Mouse (Mus musculus): ENCODE data around the gene Lhfpl4. TPM values are rescaled to one million over a fixed set of nuclear protein-coding genes. Genes with fewer than 3 reads are reported as not detected.

Gene Lhfpl4
- polyA plus RNA-seq, 1 experiment from 2014 or later, result 0.22 TPM

- no peaks in the 10 kb centered on the region; the same call in 1 of the 2 replicates for H3K27me3 ChIP-seq (ENCODE audit: control insufficient read depth, insufficient read depth, low read length)
Measured at GRCm38 (mm10) chr6:113178286-113179194, 16.6 kb downstream of the Lhfpl4 start.

GRCm38 (mm10) chr6:113176613-113177012, 18.6 kb downstream of the Lhfpl4 start:
- Histone ChIP-seq H3K9ac (ENCODE audit: low read length) (no peak overlapping the region), H3K27me3 (ENCODE audit: control insufficient read depth, insufficient read depth, low read length) (no peaks in the 10 kb centered on the region; the same call in 1 of the 2 replicates), H3K36me3 (ENCODE audit: control insufficient read depth, insufficient read depth, low read length) (no peaks in the 10 kb centered on the region), H3K4me3 (ENCODE audit: control insufficient read depth in 1 of 2, insufficient read depth in 1 of 2, low read depth in 1 of 2, low read length in 2 of 2) (no peak overlapping the region), H3K4me2 (ENCODE audit: low read length) (no peak overlapping the region), H3K4me1 (ENCODE audit: control insufficient read depth in 2 of 2, insufficient read depth in 2 of 2, low read length in 2 of 2) (no peaks in the 10 kb centered on the region), H3K9me3 (ENCODE audit: control insufficient read depth, low read length) (no peaks in the 10 kb centered on the region), H3K27ac (replicated peaks in 1 of 2; ENCODE audit: control insufficient read depth in 1 of 2, insufficient read depth in 1 of 2, low read depth in 2 of 2, low read length in 2 of 2) (no peak overlapping the region)
- no peak for ATAC-seq (ENCODE audit: insufficient number of reproducible peaks, insufficient read depth, low FRiP score, low read depth)
- WGBS, result 78% methylated on average over 8 of the region's 8 CpGs

More at GRCm38 (mm10) chr6:113178286-113179194, 16.6 kb downstream of the Lhfpl4 start:
- no peaks in the 10 kb centered on the region for H3K36me3 ChIP-seq (ENCODE audit: control insufficient read depth, insufficient read depth, low read length)
- H3K4me1 ChIP-seq (ENCODE audit: control insufficient read depth in 2 of 2, insufficient read depth in 2 of 2, low read length in 2 of 2), result no peaks in the 10 kb centered on the region
- no peak overlapping the region for H3K4me2 ChIP-seq (ENCODE audit: low read length)
- H3K4me3 ChIP-seq (ENCODE audit: control insufficient read depth in 1 of 2, insufficient read depth in 1 of 2, low read depth in 1 of 2, low read length in 2 of 2), result no peak overlapping the region
- H3K27ac ChIP-seq (replicated peaks in 1 of 2; ENCODE audit: control insufficient read depth in 1 of 2, insufficient read depth in 1 of 2, low read depth in 2 of 2, low read length in 2 of 2), result no peak overlapping the region
- no peaks in the 10 kb centered on the region for H3K9me3 ChIP-seq (ENCODE audit: control insufficient read depth, low read length)
- no peak for ATAC-seq (ENCODE audit: insufficient number of reproducible peaks, insufficient read depth, low FRiP score, low read depth)
- H3K9ac ChIP-seq (ENCODE audit: low read length), result no peak overlapping the region
- 21% methylated on average over 14 of the region's 14 CpGs for WGBS

GRCm38 (mm10) chr6:113175469-113175868, 19.7 kb downstream of the Lhfpl4 start:
- H3K27me3 ChIP-seq (ENCODE audit: control insufficient read depth, insufficient read depth, low read length), result no peaks in the 10 kb centered on the region; the same call in 1 of the 2 replicates
- no peak overlapping the region for H3K9ac ChIP-seq (ENCODE audit: low read length)
- ATAC-seq (ENCODE audit: insufficient number of reproducible peaks, insufficient read depth, low FRiP score, low read depth), result no peak
- WGBS, result 91% methylated on average over 3 of the region's 3 CpGs
- no peaks in the 10 kb centered on the region for H3K9me3 ChIP-seq (ENCODE audit: control insufficient read depth, low read length)
- H3K4me1 ChIP-seq (ENCODE audit: control insufficient read depth in 2 of 2, insufficient read depth in 2 of 2, low read length in 2 of 2), result peaks cover 0 to 3% of the 10 kb centered on the region in 2 experiments; a peak in 1 of 4 replicates
- no peaks in the 10 kb centered on the region for H3K36me3 ChIP-seq (ENCODE audit: control insufficient read depth, insufficient read depth, low read length)
- no peak overlapping the region for H3K4me3 ChIP-seq (ENCODE audit: control insufficient read depth in 1 of 2, insufficient read depth in 1 of 2, low read depth in 1 of 2, low read length in 2 of 2)
- no peak overlapping the region for H3K4me2 ChIP-seq (ENCODE audit: low read length)
- no peak overlapping the region for H3K27ac ChIP-seq (replicated peaks in 1 of 2; ENCODE audit: control insufficient read depth in 1 of 2, insufficient read depth in 1 of 2, low read depth in 2 of 2, low read length in 2 of 2)

- Histone ChIP-seq H3K27ac (replicated peaks in 1 of 2; ENCODE audit: control insufficient read depth in 1 of 2, insufficient read depth in 1 of 2, low read depth in 2 of 2, low read length in 2 of 2) (no peak overlapping the region), H3K4me2 (ENCODE audit: low read length) (no peak overlapping the region), H3K36me3 (ENCODE audit: control insufficient read depth, insufficient read depth, low read length) (no peaks in the 10 kb centered on the region), H3K4me1 (ENCODE audit: control insufficient read depth in 2 of 2, insufficient read depth in 2 of 2, low read length in 2 of 2) (peaks cover under 1 to 3% of the 10 kb centered on the region in 2 experiments), H3K9ac (ENCODE audit: low read length) (no peak overlapping the region), H3K4me3 (ENCODE audit: control insufficient read depth in 1 of 2, insufficient read depth in 1 of 2, low read depth in 1 of 2, low read length in 2 of 2) (no peak overlapping the region), H3K27me3 (ENCODE audit: control insufficient read depth, insufficient read depth, low read length) (no peaks in the 10 kb centered on the region), H3K9me3 (ENCODE audit: control insufficient read depth, low read length) (no peaks in the 10 kb centered on the region)
- WGBS, result 55% methylated on average over 1 of the region's 1 CpGs
- no peak for ATAC-seq (ENCODE audit: insufficient number of reproducible peaks, insufficient read depth, low FRiP score, low read depth)
Measured at GRCm38 (mm10) chr6:113172568-113172967, 22.6 kb downstream of the Lhfpl4 start.

GRCm38 (mm10) chr6:113172011-113172410, 23.2 kb downstream of the Lhfpl4 start:
- Histone ChIP-seq H3K36me3 (ENCODE audit: control insufficient read depth, insufficient read depth, low read length) (no peaks in the 10 kb centered on the region), H3K9ac (ENCODE audit: low read length) (no peak overlapping the region), H3K4me3 (ENCODE audit: control insufficient read depth in 1 of 2, insufficient read depth in 1 of 2, low read depth in 1 of 2, low read length in 2 of 2) (no peak overlapping the region), H3K4me1 (ENCODE audit: control insufficient read depth in 2 of 2, insufficient read depth in 2 of 2, low read length in 2 of 2) (peaks cover 3 to 9% of the 10 kb centered on the region in 2 experiments), H3K9me3 (ENCODE audit: control insufficient read depth, low read length) (no peaks in the 10 kb centered on the region), H3K27me3 (ENCODE audit: control insufficient read depth, insufficient read depth, low read length) (no peaks in the 10 kb centered on the region), H3K4me2 (ENCODE audit: low read length) (no peak overlapping the region), H3K27ac (replicated peaks in 1 of 2; ENCODE audit: control insufficient read depth in 1 of 2, insufficient read depth in 1 of 2, low read depth in 2 of 2, low read length in 2 of 2) (no peak overlapping the region)
- no peak for ATAC-seq (ENCODE audit: insufficient number of reproducible peaks, insufficient read depth, low FRiP score, low read depth)

- H3K4me1 ChIP-seq (ENCODE audit: control insufficient read depth in 2 of 2, insufficient read depth in 2 of 2, low read length in 2 of 2), result peaks cover 10 to 17% of the 10 kb centered on the region in 2 experiments
- no peaks in the 10 kb centered on the region for H3K9me3 ChIP-seq (ENCODE audit: control insufficient read depth, low read length)
- H3K4me3 ChIP-seq (ENCODE audit: control insufficient read depth in 1 of 2, insufficient read depth in 1 of 2, low read depth in 1 of 2, low read length in 2 of 2), result no peak overlapping the region
- no peaks in the 10 kb centered on the region for H3K27me3 ChIP-seq (ENCODE audit: control insufficient read depth, insufficient read depth, low read length)
- no peak overlapping the region for H3K27ac ChIP-seq (replicated peaks in 1 of 2; ENCODE audit: control insufficient read depth in 1 of 2, insufficient read depth in 1 of 2, low read depth in 2 of 2, low read length in 2 of 2)
- ATAC-seq (ENCODE audit: insufficient number of reproducible peaks, insufficient read depth, low FRiP score, low read depth), result no peak
- no peak overlapping the region for H3K4me2 ChIP-seq (ENCODE audit: low read length)
- no peaks in the 10 kb centered on the region for H3K36me3 ChIP-seq (ENCODE audit: control insufficient read depth, insufficient read depth, low read length)
- WGBS, result 87% methylated on average over 8 of the region's 8 CpGs
- no peak overlapping the region for H3K9ac ChIP-seq (ENCODE audit: low read length)
Measured at GRCm38 (mm10) chr6:113170651-113171050, 24.5 kb downstream of the Lhfpl4 start.

GRCm38 (mm10) chr6:113169852-113170251, 25.3 kb downstream of the Lhfpl4 start:
- Histone ChIP-seq H3K4me3 (ENCODE audit: control insufficient read depth in 1 of 2, insufficient read depth in 1 of 2, low read depth in 1 of 2, low read length in 2 of 2) (no peak overlapping the region), H3K27ac (replicated peaks in 1 of 2; ENCODE audit: control insufficient read depth in 1 of 2, insufficient read depth in 1 of 2, low read depth in 2 of 2, low read length in 2 of 2) (no peak overlapping the region), H3K36me3 (ENCODE audit: control insufficient read depth, insufficient read depth, low read length) (no peaks in the 10 kb centered on the region), H3K4me2 (ENCODE audit: low read length) (no peak overlapping the region), H3K9me3 (ENCODE audit: control insufficient read depth, low read length) (no peaks in the 10 kb centered on the region), H3K27me3 (ENCODE audit: control insufficient read depth, insufficient read depth, low read length) (no peaks in the 10 kb centered on the region), H3K9ac (ENCODE audit: low read length) (no peak overlapping the region), H3K4me1 (ENCODE audit: control insufficient read depth in 2 of 2, insufficient read depth in 2 of 2, low read length in 2 of 2) (peaks cover 10 to 17% of the 10 kb centered on the region in 2 experiments)
- WGBS, result 56% methylated on average over 3 of the region's 3 CpGs
- no peak for ATAC-seq (ENCODE audit: insufficient number of reproducible peaks, insufficient read depth, low FRiP score, low read depth)
